Mouse (Mus musculus) midbrain, postnatal 0 days (tissue): Measurements from ENCODE around the gene 1700037C18Rik. TPM values are rescaled to one million over a fixed set of nuclear protein-coding genes. Genes with fewer than 3 reads are reported as not detected.

Experiments used
- ATAC-seq: fragments of 200-750 bp; cut with Nextera tagmentation; 2 replicates; pipeline ENCODE4 v1.8.0; 2017; ENCODE audit warnings: moderate number of reproducible peaks, mild to moderate bottlenecking, moderate TSS enrichment, moderate library complexity; ENCODE audit not compliant: low FRiP score
- DNase-seq: peaks from one replicate; pipeline ENCODE4 v3.0.0-alpha.2; 2015; ENCODE audit warnings: low spot score
- H3K27ac ChIP-seq: fragments of 300-500 bp; sonication (generic); 2 replicates; pipeline ENCODE4 v1.5.1; 2014; ENCODE audit warnings: low read depth, mild to moderate bottlenecking, low read length, mixed read lengths
- H3K27me3 ChIP-seq: fragments of 300-500 bp; sonication (generic); 2 replicates; pipeline ENCODE4 v1.6.1; 2014; ENCODE audit warnings: low read length, control low read depth, mixed read lengths; ENCODE audit not compliant: insufficient read depth
- H3K36me3 ChIP-seq: fragments of 300-500 bp; sonication (generic); 2 replicates; pipeline ENCODE4 v1.6.1; 2014; ENCODE audit warnings: low read length, control low read depth, mixed read lengths; ENCODE audit not compliant: insufficient read depth
- H3K4me1 ChIP-seq: fragments of 300-500 bp; sonication (generic); 2 replicates; pipeline ENCODE4 v1.6.1; 2014; ENCODE audit warnings: mild to moderate bottlenecking, control low read depth, antibody characterized with exemption, low read length, mixed read lengths; ENCODE audit not compliant: insufficient read depth
- H3K4me2 ChIP-seq: fragments of 300-500 bp; sonication (generic); 2 replicates; pipeline ENCODE4 v1.6.1; 2014; ENCODE audit warnings: low read depth, mild to moderate bottlenecking, low read length, mixed read lengths; ENCODE audit not compliant: poor library complexity, severe bottlenecking
- H3K4me3 ChIP-seq: fragments of 300-500 bp; sonication (generic); 2 replicates; pipeline ENCODE4 v1.5.1; 2014; ENCODE audit warnings: low read depth, mild to moderate bottlenecking, low read length, moderate library complexity
- H3K9ac ChIP-seq: fragments of 300-500 bp; sonication (generic); replicated peaks from 2 replicates; pipeline ENCODE4 v1.6.1; 2014; ENCODE audit warnings: mild to moderate bottlenecking, low read length, moderate library complexity, mixed read lengths; ENCODE audit not compliant: poor library complexity, severe bottlenecking
- H3K9me3 ChIP-seq: fragments of 300-500 bp; sonication (generic); 2 replicates; pipeline ENCODE4 v1.6.1; 2016; ENCODE audit warnings: low read length, control low read depth
- CTCF ChIP-seq: IDR thresholded peaks from 2 replicates; pipeline ENCODE4 v1.5.1; 2016; ENCODE audit warnings: antibody characterized with exemption, mild to moderate bottlenecking
- WGBS: fragments of 180-500 bp; shearing (Covaris S2); extraction: QIAGEN DNeasy Blood & Tissue Kit; methylation state at CpG from one replicate; pipeline ENCODE4 v1.1.7; 2014; 5-methylcytosine and 5-hydroxymethylcytosine counted together
- polyA plus RNA-seq: library from polyadenylated mRNA; unstranded; fragments of >200 nt; fragmentation: Nextera tagmentation; extraction: Ambion mirVana; gene quantifications from 2 replicates; pipeline ENCODE4 v1.2.1, GENCODE M21; 2015
- total RNA-seq: library from RNA; depleted of rRNA; stranded (reverse); fragments of >200 nt; gene quantifications from 2 replicates; pipeline ENCODE4 v1.2.3, GENCODE M21; 2014; rRNA removed

1700037C18Rik gene
- total RNA-seq (8.9 and 9.9 TPM in 2 replicates), polyA plus RNA-seq (13.3 and 13.4 TPM in 2 replicates)

DNA sequence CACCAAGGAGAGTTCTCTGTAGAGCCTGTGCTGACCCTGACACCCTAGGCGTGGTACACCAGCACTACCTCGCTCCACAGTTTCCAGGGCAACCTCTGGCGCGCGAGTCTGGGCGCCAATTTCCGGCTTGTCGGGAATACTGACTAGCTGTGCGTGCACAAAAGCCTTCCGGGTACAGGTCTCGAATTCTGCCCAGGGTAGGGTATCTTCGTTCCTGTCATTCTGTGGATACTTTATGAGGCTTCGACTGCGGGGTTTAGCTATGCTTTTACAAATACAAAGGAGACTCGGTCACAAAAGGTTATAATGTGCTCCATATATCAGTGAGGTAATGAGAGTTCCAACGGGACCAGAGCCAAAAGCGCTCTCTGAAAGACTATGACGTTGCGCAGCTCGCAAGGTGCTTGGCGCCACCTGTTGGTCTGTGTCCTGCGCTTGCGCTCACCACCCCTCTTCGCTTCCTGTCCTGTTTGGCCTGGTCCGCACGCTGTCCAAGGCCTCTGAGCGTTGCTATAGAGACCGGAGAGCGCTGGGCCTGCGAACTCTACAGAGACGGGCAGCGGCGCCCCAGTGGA is at the start of gene 1700037C18Rik, which contains the start of gene Cluap1:
1700037C18Rik (minus strand) TSS at position 153 of the 575 bp plus-strand sequence.
Cluap1 (plus strand) TSS at position 265 of the 575 bp plus-strand sequence.
- peak within 1 kb of the TSS; percentile 73 for H3K9ac ChIP-seq
- peak; percentile 96 for ATAC-seq
- WGBS: under 1% methylated on average over 33 of the region's 33 CpGs
- no peaks in the 10 kb centered on the region for H3K9me3 ChIP-seq
- H3K27me3 ChIP-seq: no peaks in the 10 kb centered on the region
- peak within 1 kb of the TSS; percentile 74 for H3K4me2 ChIP-seq
- H3K4me1 ChIP-seq: peaks cover 5% of the 10 kb centered on the region; the same call in 1 of the 2 replicates
- H3K4me3 ChIP-seq: peak within 1 kb of the TSS; percentile 59
- peak; percentile 97 for DNase-seq
- H3K36me3 ChIP-seq: peaks cover 27% of the 10 kb centered on the region
- TF ChIP-seq CTCF: peak; percentile 83
- peak within 1 kb of the TSS; percentile 80 for H3K27ac ChIP-seq

DNA sequence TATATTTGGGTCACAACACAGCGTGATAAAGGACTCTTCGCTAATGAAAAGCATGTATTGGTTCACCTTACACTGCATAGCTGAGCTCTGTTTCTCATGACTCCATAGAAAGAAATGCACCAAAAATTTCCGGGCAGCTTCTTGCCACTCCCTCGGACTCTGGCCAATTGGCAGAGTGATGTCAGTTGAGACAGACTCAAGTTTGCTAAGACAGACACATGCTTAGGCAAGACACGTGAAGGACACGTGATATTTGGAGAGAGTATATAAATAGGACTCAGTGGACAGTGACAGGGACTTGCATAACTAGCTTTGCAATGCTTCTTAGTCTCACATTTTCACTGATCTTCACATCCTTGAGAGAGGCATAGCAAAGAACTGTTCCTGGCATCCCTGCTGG is 47.9 kb upstream of the 1700037C18Rik start:
- no peaks in the 10 kb centered on the region for H3K9me3 ChIP-seq
- H3K4me3 ChIP-seq: no peak overlapping the region
- H3K27ac ChIP-seq: no peak overlapping the region
- no peak overlapping the region for H3K9ac ChIP-seq
- no peaks in the 10 kb centered on the region for H3K27me3 ChIP-seq
- 87% methylated on average over 6 of the region's 6 CpGs for WGBS
- no peak for ATAC-seq
- no peaks in the 10 kb centered on the region; the same call in 1 of the 2 replicates for H3K4me1 ChIP-seq
- H3K36me3 ChIP-seq: no peaks in the 10 kb centered on the region
- no peak overlapping the region for H3K4me2 ChIP-seq
- DNase-seq: no peak
- no peak for TF ChIP-seq CTCF

DNA sequence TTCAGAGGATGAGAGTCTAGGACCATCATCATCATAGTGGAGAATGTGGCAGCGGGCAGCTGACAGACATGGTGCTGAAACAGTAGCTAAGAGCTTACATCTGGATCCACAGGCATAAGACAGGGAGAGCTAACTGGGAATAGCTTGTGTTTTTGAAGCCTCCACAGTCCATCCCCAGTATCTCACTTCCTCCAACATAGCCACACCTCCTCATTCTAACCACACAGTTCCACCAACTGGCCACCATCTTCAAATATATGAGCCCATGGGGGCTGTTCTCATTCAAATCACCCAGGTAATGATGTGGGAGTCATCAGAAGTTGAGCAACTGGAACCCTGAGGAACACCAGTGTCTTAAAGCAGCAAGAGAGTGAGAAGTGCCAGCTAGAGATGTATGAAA is 42.7 kb upstream of the 1700037C18Rik start:
- no peaks in the 10 kb centered on the region for H3K36me3 ChIP-seq
- H3K27ac ChIP-seq: no peak overlapping the region
- no peak overlapping the region for H3K4me3 ChIP-seq
- no peak overlapping the region for H3K9ac ChIP-seq
- ATAC-seq (no peak), DNase-seq (no peak)
- TF ChIP-seq CTCF: no peak
- WGBS: 92% methylated on average over 1 of the region's 1 CpGs
- no peak overlapping the region for H3K4me2 ChIP-seq
- H3K9me3 ChIP-seq: no peaks in the 10 kb centered on the region
- no peaks in the 10 kb centered on the region for H3K27me3 ChIP-seq
- H3K4me1 ChIP-seq: no peaks in the 10 kb centered on the region; the same call in 1 of the 2 replicates

DNA sequence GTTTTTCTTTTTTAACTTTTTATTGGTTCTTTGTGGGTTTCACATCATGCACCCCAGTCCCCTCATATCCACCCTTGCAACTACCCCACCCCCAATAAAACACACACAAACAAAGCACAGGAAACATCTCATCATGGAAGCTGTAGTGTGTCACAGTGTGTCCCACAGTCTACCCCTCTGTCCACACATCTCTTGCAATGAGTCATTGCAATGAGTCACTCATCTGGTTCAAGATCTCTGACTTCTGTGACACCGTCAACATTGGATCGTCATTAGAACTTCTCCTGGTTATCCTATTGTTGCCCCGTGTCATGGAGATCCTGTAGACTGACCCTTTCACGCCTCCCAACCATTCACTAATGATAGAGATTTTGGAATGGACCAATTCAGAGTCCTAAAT is 26.2 kb upstream of the 1700037C18Rik start:
- no peak for ATAC-seq
- H3K9ac ChIP-seq: no peak overlapping the region
- H3K4me3 ChIP-seq: no peak overlapping the region
- H3K4me1 ChIP-seq: no peaks in the 10 kb centered on the region
- no peak for DNase-seq
- no peaks in the 10 kb centered on the region for H3K9me3 ChIP-seq
- no peak for TF ChIP-seq CTCF
- H3K36me3 ChIP-seq: peaks cover 67% of the 10 kb centered on the region
- H3K27ac ChIP-seq: no peak overlapping the region
- 94% methylated on average over 4 of the region's 4 CpGs for WGBS
- H3K4me2 ChIP-seq: no peak overlapping the region
- H3K27me3 ChIP-seq: no peaks in the 10 kb centered on the region

DNA sequence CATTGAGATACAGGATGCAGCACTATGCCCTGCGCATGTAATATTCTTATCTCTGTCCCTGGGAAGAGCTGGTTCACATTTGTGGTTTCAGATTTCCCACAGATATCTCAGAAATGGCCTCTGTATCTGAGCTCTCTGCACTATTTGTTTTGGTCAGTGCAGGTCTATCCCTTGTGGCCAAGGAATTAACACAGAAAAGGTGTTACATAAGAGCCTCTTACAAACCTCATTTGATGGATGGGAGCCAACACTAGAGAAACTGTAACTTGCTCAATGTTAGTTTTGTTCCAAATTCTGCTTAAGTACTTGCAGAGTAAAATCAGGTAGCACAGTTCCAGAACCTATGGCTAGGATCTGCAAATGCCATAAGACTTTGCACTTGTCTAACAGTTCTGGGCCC is 25.6 kb upstream of the 1700037C18Rik start:
- WGBS: 97% methylated on average over 1 of the region's 1 CpGs
- peaks cover 70% of the 10 kb centered on the region for H3K36me3 ChIP-seq

DNA sequence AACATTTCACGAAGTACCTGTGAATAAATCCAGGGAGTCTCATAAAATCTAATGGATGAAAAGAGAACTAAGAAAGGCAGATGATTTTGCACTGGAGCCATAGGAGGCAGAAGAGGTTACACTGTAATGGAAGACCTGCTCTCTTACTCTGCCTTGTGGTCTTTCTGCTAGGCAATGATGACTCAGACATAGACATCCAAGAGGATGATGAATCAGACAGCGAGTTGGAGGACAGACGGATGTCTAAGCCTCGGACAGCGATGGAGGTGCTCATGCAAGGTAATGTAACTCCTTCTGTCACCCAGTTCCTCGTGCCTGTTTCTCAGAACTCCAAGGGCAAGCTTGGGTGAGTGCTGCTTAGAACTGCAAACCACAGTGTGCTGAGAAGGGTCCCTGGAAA is 25.0 kb upstream of the 1700037C18Rik start:
- Histone ChIP-seq H3K4me2 (no peak overlapping the region), H3K4me1 (no peaks in the 10 kb centered on the region), H3K36me3 (peaks cover 67% of the 10 kb centered on the region), H3K4me3 (no peak overlapping the region), H3K27me3 (no peaks in the 10 kb centered on the region), H3K9me3 (no peaks in the 10 kb centered on the region), H3K9ac (no peak overlapping the region), H3K27ac (no peak overlapping the region)
- no peak for ATAC-seq
- TF ChIP-seq CTCF: no peak
- no peak for DNase-seq
- WGBS: 94% methylated on average over 6 of the region's 6 CpGs

More for the DNA sequence above, 25.6 kb upstream of the 1700037C18Rik start:
- Histone ChIP-seq H3K27ac (no peak overlapping the region), H3K27me3 (no peaks in the 10 kb centered on the region), H3K9ac (no peak overlapping the region), H3K9me3 (no peaks in the 10 kb centered on the region), H3K4me2 (no peak overlapping the region), H3K4me3 (no peak overlapping the region), H3K4me1 (no peaks in the 10 kb centered on the region)
- no peak for TF ChIP-seq CTCF
- no peak for ATAC-seq
- DNase-seq: no peak
